Mouse (Mus musculus) heart, adult 2 months (tissue): ENCODE results near the gene Exoc2. TPM values are rescaled to one million over a fixed set of nuclear protein-coding genes. Genes with fewer than 3 reads are reported as not detected.

Source experiments
- DNase-seq, 2 experiments: peaks; one replicate each; pipeline ENCODE4 v3.0.0; 2021
- H3K27ac ChIP-seq: fragments of 200-600 bp; 2 replicates; pipeline ENCODE4 v1.8.1; 2022
- H3K27me3 ChIP-seq: fragments of 200-500 bp; 2 replicates; pipeline ENCODE4 v1.6.1; 2012; ENCODE audit warnings: mild to moderate bottlenecking, low read length, inconsistent platforms, mixed read lengths; ENCODE audit not compliant: control insufficient read depth, insufficient read depth
- H3K36me3 ChIP-seq: fragments of 200-500 bp; 2 replicates; pipeline ENCODE4 v1.6.1; 2012; ENCODE audit warnings: low read length, inconsistent platforms; ENCODE audit not compliant: control insufficient read depth, insufficient read depth
- H3K4me1 ChIP-seq: fragments of 200-500 bp; 2 replicates; pipeline ENCODE4 v1.6.1; 2011; ENCODE audit warnings: low read length; ENCODE audit not compliant: control insufficient read depth, insufficient read depth
- H3K4me3 ChIP-seq: fragments of 200-600 bp; 2 replicates; pipeline ENCODE4 v1.8.1; 2022
- H3K79me2 ChIP-seq: fragments of 200-500 bp; replicated peaks from 2 replicates; pipeline ENCODE4 v1.6.1; 2012; ENCODE audit warnings: mild to moderate bottlenecking, inconsistent platforms, low read length, moderate library complexity, mixed read lengths; ENCODE audit not compliant: control insufficient read depth, insufficient read depth
- H3K9ac ChIP-seq: fragments of 200-500 bp; 2 replicates; pipeline ENCODE4 v1.6.1; 2012; ENCODE audit warnings: low read depth, mild to moderate bottlenecking, control low read depth, inconsistent platforms, low read length, mixed read lengths
- CTCF ChIP-seq: fragments of 200-600 bp; IDR thresholded peaks from 2 replicates; pipeline ENCODE4 v1.8.1; 2022; ENCODE audit warnings: antibody characterized with exemption, mild to moderate bottlenecking, moderate library complexity
- EP300 ChIP-seq: fragments of 200-500 bp; IDR thresholded peaks from 2 replicates; pipeline ENCODE4 v1.6.1; 2011; ENCODE audit warnings: low read depth, low read length, control low read depth; ENCODE audit not compliant: insufficient read depth
- POLR2A ChIP-seq: fragments of 200-500 bp; IDR thresholded peaks from 2 replicates; pipeline ENCODE4 v1.6.1; 2011; ENCODE audit warnings: mild to moderate bottlenecking, low read depth, low read length, control low read depth; ENCODE audit not compliant: insufficient read depth
- WGBS: fragments of 180-500 bp; shearing (Covaris S2); methylation state at CpG from one replicate; pipeline ENCODE4 v1.1.7; 2018; 5-methylcytosine and 5-hydroxymethylcytosine counted together
- intact Hi-C: fragments of 180-260 bp; cut with DNase I; formaldehyde crosslinking; loops from one replicate; pipeline ENCODE4 v1.15.1; 2025
- polyA plus RNA-seq: library from polyadenylated mRNA; depleted of rRNA; stranded (reverse); fragments of >200 nt; gene quantifications from 2 replicates; pipeline ENCODE4 v1.2.3, GENCODE M21; 2012
- total RNA-seq, 2 experiments: library from RNA; stranded (reverse); gene quantifications; 2 replicates each; pipeline ENCODE4 v1.2.3; 2021

The Exoc2 gene
- total and polyA plus RNA-seq, 3 experiments = 6.4 to 14.7 (median 14.3) TPM

DNA sequence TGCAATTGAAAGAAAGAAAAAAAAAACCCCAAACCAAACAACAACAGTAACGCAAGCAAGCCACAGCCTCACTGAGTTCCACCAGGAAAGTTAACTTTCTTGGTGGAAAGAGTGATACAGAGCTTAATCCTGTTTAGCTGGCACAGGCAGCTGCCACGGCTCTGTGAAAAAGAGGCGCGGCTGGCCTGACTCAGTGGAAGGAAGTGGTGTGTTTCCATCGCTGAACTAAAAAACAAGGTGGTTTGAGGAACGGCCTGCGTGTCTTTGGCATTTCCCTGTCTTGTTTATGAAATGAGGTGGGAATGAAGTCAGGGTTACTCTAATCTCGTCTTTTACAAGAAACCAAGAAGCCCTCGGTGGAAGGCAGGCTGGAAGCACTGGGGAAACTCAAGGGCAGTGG, 181.6 kb downstream of the Exoc2 start:
- H3K36me3 ChIP-seq = no peaks in the 10 kb centered on the region
- H3K4me1 ChIP-seq = peaks cover 1% of the 10 kb centered on the region; the same call in 1 of the 2 replicates
- no peaks in the 10 kb centered on the region for H3K27me3 ChIP-seq
- H3K4me3 ChIP-seq = no peak overlapping the region
- DNase-seq = peak in 1 of 2 experiments; percentile 24
- no peak for TF ChIP-seq CTCF
- no peak for TF ChIP-seq POLR2A
- TF ChIP-seq EP300 = no peak
- intact Hi-C loops = no loop called here
- H3K27ac ChIP-seq = no peak overlapping the region
- H3K79me2 ChIP-seq = no peaks in the 10 kb centered on the region
- H3K9ac ChIP-seq = no peak overlapping the region
- 37% methylated on average over 9 of the region's 9 CpGs for WGBS

DNA sequence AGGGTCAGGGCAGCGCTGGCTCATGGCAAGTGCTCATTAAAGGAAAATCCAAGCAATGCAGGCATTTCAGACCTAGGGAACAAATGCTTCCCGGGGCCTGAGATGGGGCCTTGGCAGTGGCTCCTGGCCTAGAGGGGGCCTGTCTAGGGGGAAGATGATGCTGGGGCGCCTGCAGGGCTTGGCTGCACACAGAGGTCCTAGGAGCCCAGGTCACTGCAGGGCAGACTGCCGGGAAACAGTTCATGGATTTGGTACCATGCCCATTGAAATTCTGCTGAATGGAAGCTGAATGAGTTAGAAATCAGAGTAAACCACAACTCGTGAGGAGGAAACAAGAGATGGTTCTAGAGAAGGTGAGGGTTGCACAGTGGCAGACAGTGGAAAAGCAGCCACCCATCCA, 183.9 kb downstream of the Exoc2 start:
- Histone ChIP-seq H3K27ac (no peak overlapping the region), H3K27me3 (no peaks in the 10 kb centered on the region), H3K79me2 (no peaks in the 10 kb centered on the region), H3K4me3 (no peak overlapping the region), H3K4me1 (peaks cover 7% of the 10 kb centered on the region), H3K36me3 (no peaks in the 10 kb centered on the region), H3K9ac (no peak overlapping the region)
- WGBS = 80% methylated on average over 5 of the region's 5 CpGs
- TF ChIP-seq CTCF (no peak), EP300 (no peak), POLR2A (no peak)
- intact Hi-C loops = no loop called here
- DNase-seq = no peak

DNA sequence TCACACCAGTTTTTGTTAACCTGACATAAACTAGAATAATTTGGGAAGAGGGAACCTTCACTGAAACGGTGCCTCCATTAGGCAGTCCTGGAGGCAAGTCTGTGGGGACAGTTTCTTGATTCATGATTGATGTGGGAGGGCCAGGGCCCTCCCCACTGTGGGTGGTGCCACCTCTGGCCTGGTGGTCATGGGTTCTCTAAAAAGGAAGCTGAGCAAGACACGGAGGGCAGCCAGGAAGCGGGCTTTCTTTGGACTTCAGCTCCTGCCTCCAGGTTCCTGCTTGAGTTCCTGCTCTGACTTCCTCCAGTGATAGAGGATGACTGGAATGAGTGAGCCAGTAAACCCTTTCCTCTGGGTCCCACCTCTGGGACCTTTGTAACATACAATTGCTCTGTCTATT, 185.5 kb downstream of the Exoc2 start:
- H3K27ac ChIP-seq = no peak overlapping the region
- TF ChIP-seq CTCF = no peak
- no peak for TF ChIP-seq POLR2A
- no peak for TF ChIP-seq EP300
- no peak overlapping the region for H3K4me3 ChIP-seq
- H3K36me3 ChIP-seq = no peaks in the 10 kb centered on the region
- H3K4me1 ChIP-seq = peaks cover 14% of the 10 kb centered on the region
- H3K27me3 ChIP-seq = no peaks in the 10 kb centered on the region
- no peak for DNase-seq
- WGBS = 56% methylated on average over 3 of the region's 3 CpGs
- no peaks in the 10 kb centered on the region for H3K79me2 ChIP-seq
- H3K9ac ChIP-seq = no peak overlapping the region
- intact Hi-C loops = no loop called here

DNA sequence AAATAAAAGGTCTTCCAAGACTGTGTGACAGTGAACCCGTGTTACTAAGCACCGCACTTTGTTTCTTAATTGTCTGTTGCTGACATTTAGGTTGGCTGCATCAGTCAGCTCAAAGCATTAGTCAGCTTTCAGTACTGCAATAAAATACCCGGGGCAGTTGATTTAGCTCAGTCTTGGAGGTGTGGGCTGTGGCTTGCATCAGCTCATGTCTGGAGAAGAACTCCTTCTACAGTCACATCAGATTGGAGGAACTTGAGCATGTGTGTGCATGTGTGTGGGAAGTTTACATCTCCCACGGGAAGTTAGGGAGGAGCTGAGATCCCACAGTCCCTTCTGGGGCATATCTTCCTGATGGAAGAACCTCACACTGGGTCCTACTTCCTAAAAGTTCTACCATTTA, 185.9 kb downstream of the Exoc2 start:
- Histone ChIP-seq H3K9ac (no peak overlapping the region), H3K27ac (no peak overlapping the region), H3K27me3 (no peaks in the 10 kb centered on the region), H3K4me1 (peaks cover 14% of the 10 kb centered on the region), H3K79me2 (no peaks in the 10 kb centered on the region), H3K36me3 (no peaks in the 10 kb centered on the region), H3K4me3 (no peak overlapping the region)
- no peak for DNase-seq
- 90% methylated on average over 4 of the region's 4 CpGs for WGBS
- TF ChIP-seq CTCF = no peak
- TF ChIP-seq POLR2A = no peak
- no peak for TF ChIP-seq EP300
- intact Hi-C loops = no loop called here

DNA sequence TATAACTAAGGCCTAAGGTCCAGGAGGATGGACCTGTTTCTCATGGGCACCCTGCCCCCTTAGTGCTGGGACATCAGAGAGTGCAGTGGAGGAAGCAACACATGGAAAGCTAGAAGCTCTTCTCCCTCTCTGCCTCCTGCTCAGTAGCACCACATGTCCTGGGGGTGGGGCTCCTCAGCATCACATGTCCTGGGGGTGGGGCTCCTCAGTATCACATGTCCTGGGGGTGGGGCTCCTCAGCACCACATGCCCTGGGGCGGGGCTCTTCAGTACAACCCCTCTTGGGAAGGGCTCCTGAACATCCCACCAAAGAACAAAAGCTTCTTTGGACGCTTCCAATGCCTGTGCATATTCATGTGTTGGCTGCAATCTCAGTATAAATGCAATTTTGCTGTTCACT, 186.3 kb downstream of the Exoc2 start:
- no peaks in the 10 kb centered on the region for H3K79me2 ChIP-seq
- H3K27ac ChIP-seq = no peak overlapping the region
- no peaks in the 10 kb centered on the region for H3K27me3 ChIP-seq
- no peaks in the 10 kb centered on the region for H3K36me3 ChIP-seq
- TF ChIP-seq CTCF (no peak), EP300 (no peak), POLR2A (no peak)
- no peak overlapping the region for H3K9ac ChIP-seq
- DNase-seq = no peak
- 95% methylated on average over 2 of the region's 2 CpGs for WGBS
- peaks cover 14% of the 10 kb centered on the region for H3K4me1 ChIP-seq
- no peak overlapping the region for H3K4me3 ChIP-seq
- intact Hi-C loops = no loop called here

DNA sequence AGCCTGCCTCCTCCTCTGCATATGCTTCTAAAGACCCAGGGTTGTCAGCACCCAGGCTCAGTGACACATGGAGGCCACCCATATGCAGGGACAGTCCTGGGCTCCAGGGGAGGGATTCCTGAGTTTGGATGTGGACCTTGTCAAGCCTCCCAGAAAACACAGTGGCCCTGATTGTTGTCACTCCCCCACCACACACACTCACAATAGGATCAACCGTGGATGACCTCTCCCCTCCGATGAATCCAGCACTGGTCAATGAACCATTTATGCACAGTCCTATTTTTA, 186.9 kb downstream of the Exoc2 start:
- DNase-seq = no peak
- peaks cover 14% of the 10 kb centered on the region for H3K4me1 ChIP-seq
- no peak overlapping the region for H3K9ac ChIP-seq
- no peak for TF ChIP-seq EP300
- TF ChIP-seq CTCF = no peak
- no peak for TF ChIP-seq POLR2A
- 31% methylated on average over 2 of the region's 2 CpGs for WGBS
- H3K4me3 ChIP-seq = no peak overlapping the region
- H3K27ac ChIP-seq = no peak overlapping the region
- H3K36me3 ChIP-seq = no peaks in the 10 kb centered on the region
- H3K27me3 ChIP-seq = no peaks in the 10 kb centered on the region
- intact Hi-C loops = no loop called here
- no peaks in the 10 kb centered on the region for H3K79me2 ChIP-seq
